Mouse (Mus musculus): ENCODE data around the gene Usp10.

Usp10 gene

GRCm38 (mm10) chr8:119967435-119967834 is 57.3 kb downstream of the Usp10 start:
- no peak for DNase-seq

- no peak for DNase-seq
These were observed 60.0 kb downstream of the Usp10 start for GRCm38 (mm10) chr8:119970169-119970568.

GRCm38 (mm10) chr8:119972558-119972957 is 62.4 kb downstream of the Usp10 start:
- no peak for DNase-seq

GRCm38 (mm10) chr8:119978770-119979381 is 68.7 kb downstream of the Usp10 start:
- no peak for DNase-seq

GRCm38 (mm10) chr8:119981253-119981652 is 71.1 kb downstream of the Usp10 start:
- DNase-seq = no peak

- peak; percentile 58 for DNase-seq
These were observed 73.9 kb downstream of the Usp10 start for GRCm38 (mm10) chr8:119984085-119984484.

GRCm38 (mm10) chr8:119986174-119986573 is 76.0 kb downstream of the Usp10 start:
- DNase-seq = no peak

- peak; percentile 20 for DNase-seq
These were observed 77.9 kb downstream of the Usp10 start for GRCm38 (mm10) chr8:119988087-119988486.

- peak; percentile 56 for DNase-seq
These were observed 82.1 kb downstream of the Usp10 start, which contains the start of gene Crispld2 for GRCm38 (mm10) chr8:119992249-119992648. Gene Crispld2, plus strand, starts transcription at chr8:119992438.

GRCm38 (mm10) chr8:119994114-119994513 is 84.0 kb downstream of the Usp10 start:
- no peak for DNase-seq

- DNase-seq = no peak
These were observed 84.4 kb downstream of the Usp10 start for GRCm38 (mm10) chr8:119994556-119994955.

- no peak for DNase-seq
These were observed 87.1 kb downstream of the Usp10 start for GRCm38 (mm10) chr8:119997266-119997665.

GRCm38 (mm10) chr8:120000461-120000860 is 90.3 kb downstream of the Usp10 start:
- no peak for DNase-seq

GRCm38 (mm10) chr8:120001712-120002111 is 91.6 kb downstream of the Usp10 start:
- DNase-seq = peak; percentile 94

- DNase-seq = peak; percentile 61
These were observed 92.2 kb downstream of the Usp10 start for GRCm38 (mm10) chr8:120002348-120002747.

- peak; percentile 89 for DNase-seq
These were observed 94.1 kb downstream of the Usp10 start for GRCm38 (mm10) chr8:120004154-120004702.

- DNase-seq = no peak
These were observed 94.7 kb downstream of the Usp10 start for GRCm38 (mm10) chr8:120004705-120005381.

- no peak for DNase-seq
These were observed 96.5 kb downstream of the Usp10 start for GRCm38 (mm10) chr8:120006645-120007160.
